Mouse (Mus musculus) heart, postnatal 0 days (tissue): ENCODE data around the gene Slit1.

ENCODE experiments used
- CTCF ChIP-seq: IDR thresholded peaks from 2 replicates; pipeline ENCODE4 v1.5.1; 2016; ENCODE audit warnings: antibody characterized with exemption, control low read depth, low read depth
- EP300 ChIP-seq: IDR thresholded peaks from 2 replicates; pipeline ENCODE4 v1.6.1; 2016; ENCODE audit warnings: antibody characterized with exemption, low read depth

DNA sequence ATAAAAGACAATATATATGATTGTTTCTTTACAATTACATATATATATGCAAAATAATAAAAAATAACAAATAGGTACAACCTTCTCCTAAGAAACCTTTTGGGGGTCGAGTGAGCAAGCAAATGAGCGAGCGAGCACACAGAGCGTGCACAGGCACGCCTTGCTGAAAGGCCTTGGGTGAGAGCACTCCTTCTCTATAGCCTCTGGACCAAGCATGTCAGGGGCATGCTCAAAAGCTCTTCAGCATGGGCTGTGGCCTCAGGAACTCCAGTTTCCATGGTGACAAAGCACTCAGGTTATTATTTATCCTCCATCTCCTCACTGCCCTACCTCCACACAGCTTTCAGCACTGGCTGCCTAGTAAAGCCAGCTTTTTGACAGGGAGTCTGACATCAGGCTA lies 23.2 kb upstream of the Slit1 start:
- TF ChIP-seq EP300 (no peak), CTCF (no peak)
